In genomic region chr2:132240457-132240856, GRCm38 (mm10) we compare ENCODE assay signal across 7 mouse cellular contexts. TPM values are rescaled to one million over a fixed set of nuclear protein-coding genes. Genes with fewer than 3 reads are reported as not detected.
DNase-seq lines count a peak whose midpoint lies in the region.

No protein-coding gene starts in this region.

- DNase-seq in adrenal gland, adult 18-20 months (ENCODE audit: low spot score in 2 of 2) = peak; percentile 65 to 66
- peak; percentile 73 to 74 for DNase-seq in cerebellum, postnatal 36 days
- peak; percentile 57 to 76 for DNase-seq in frontal cortex, postnatal 36 days (ENCODE audit: low spot score in 2 of 2)
- DNase-seq in induced T-regulatory cell, adult 2 months (ENCODE audit: low read depth) = peak; percentile 66
- peak; percentile 43 to 60 for DNase-seq in left cerebral cortex, postnatal 10 days (ENCODE audit: extremely low spot score in 1 of 2, low spot score in 2 of 2)
- peak; percentile 78 for DNase-seq in lung, postnatal 36 days
- peak; percentile 77 to 81 for DNase-seq in right cerebral cortex, adult 2 months (ENCODE audit: low spot score in 2 of 2)

- intact Hi-C loops in left cerebral cortex, postnatal 10 days (cut with DNase I) = loop anchor here (2.0 to 5.0 kb wide), 2 partner anchors 98 to 258 kb away; no protein-coding TSS in a partner anchor

RNA-seq across cellular contexts. Expression of gene Tmem230, which starts 7.2 kb away (rescaled TPM):
- 10 to 100 TPM; 36.5 to 43.7 TPM for total RNA-seq in adrenal gland, adult 18-20 months (2021)
- 10 to 100 TPM; 27.0 to 30.2 TPM for total RNA-seq in left cerebral cortex, postnatal 10 days (2021)

RNA-seq across cellular contexts. Expression of gene Pcna, which starts 12.7 kb away (rescaled TPM):
- 100 to 1,000 TPM in 1 of 2 experiments, 10 to 100 TPM in 1; 80.2 to 104 TPM for total RNA-seq in adrenal gland, adult 18-20 months (2021)
- total RNA-seq in left cerebral cortex, postnatal 10 days (2021) = 10 to 100 TPM; 57.1 to 61.2 TPM

RNA-seq across cellular contexts. Expression of gene Cds2, which starts 22.5 kb away (rescaled TPM):
- 10 to 100 TPM; 74.6 to 75.3 TPM for total RNA-seq in adrenal gland, adult 18-20 months (2021)
- 100 to 1,000 TPM; 182 to 191 TPM for total RNA-seq in left cerebral cortex, postnatal 10 days (2021)

Comparison
In these comparisons a context has a peak if more than half of its experiments do, and no peak if none do; other contexts are left out.
1. Peak in every context shown above with its lines: DNase-seq.